Mouse (Mus musculus): Measurements from ENCODE around the gene Wdr24.
A peak's percentile ranks its signal among the peaks of the same experiment; 100 is the strongest.

Gene Wdr24

GRCm38 (mm10) chr17:25823452-25823851 lies at the start of gene Wdr24:
Gene Wdr24, plus strand, starts transcription at chr17:25823627.
- peak; percentile 77 to 83 for DNase-seq

- DNase-seq, result no peak
Observed at GRCm38 (mm10) chr17:25775318-25776062, 47.9 kb upstream of the Wdr24 start.

- DNase-seq, result no peak
Observed at GRCm38 (mm10) chr17:25777948-25778347, 45.5 kb upstream of the Wdr24 start.

GRCm38 (mm10) chr17:25781339-25781738 lies 42.1 kb upstream of the Wdr24 start:
- no peak for DNase-seq

- peak; percentile 70 to 80 for DNase-seq
Observed at GRCm38 (mm10) chr17:25783086-25783485, 40.3 kb upstream of the Wdr24 start.

GRCm38 (mm10) chr17:25783861-25784574 lies 39.4 kb upstream of the Wdr24 start:
- peak; percentile 30 to 42 for DNase-seq

- peak; percentile 97 to 98 for DNase-seq
Observed at GRCm38 (mm10) chr17:25785281-25785745, 38.1 kb upstream of the Wdr24 start, which contains the start of gene Haghl. Gene Haghl, minus strand, starts transcription at chr17:25785673.

- no peak for DNase-seq
Observed at GRCm38 (mm10) chr17:25786280-25786679, 37.1 kb upstream of the Wdr24 start, which contains the start of gene Ccdc78. Gene Ccdc78, plus strand, starts transcription at chr17:25786580.

- no peak for DNase-seq
Observed at GRCm38 (mm10) chr17:25786781-25787504, 36.5 kb upstream of the Wdr24 start.

- peak in 1 of 2 experiments; percentile 33 for DNase-seq
Observed at GRCm38 (mm10) chr17:25791320-25791842, 32.0 kb upstream of the Wdr24 start.

GRCm38 (mm10) chr17:25791843-25792527 lies 31.4 kb upstream of the Wdr24 start:
- DNase-seq, result peak; percentile 90 to 91

GRCm38 (mm10) chr17:25792615-25793014 lies 30.8 kb upstream of the Wdr24 start, which contains the start of gene Fam173a:
Gene Fam173a, minus strand, starts transcription at chr17:25792901.
- DNase-seq, result peak in 1 of 2 experiments; percentile 73

GRCm38 (mm10) chr17:25794197-25794596 lies 29.2 kb upstream of the Wdr24 start:
- peak in 1 of 2 experiments; percentile 45 for DNase-seq

GRCm38 (mm10) chr17:25794998-25795397 lies 28.4 kb upstream of the Wdr24 start:
- DNase-seq, result no peak

GRCm38 (mm10) chr17:25795609-25796092 lies 27.8 kb upstream of the Wdr24 start, which contains the start of gene AC134908.4:
Gene AC134908.4, minus strand, starts transcription at chr17:25795659.
- peak; percentile 22 to 50 for DNase-seq

GRCm38 (mm10) chr17:25796211-25796771 lies 27.1 kb upstream of the Wdr24 start:
- peak; percentile 19 to 53 for DNase-seq

- DNase-seq, result peak; percentile 67 to 82
Observed at GRCm38 (mm10) chr17:25796951-25797369, 26.5 kb upstream of the Wdr24 start, which contains the start of gene Metrn. Gene Metrn, minus strand, starts transcription at chr17:25797136.

GRCm38 (mm10) chr17:25801029-25801428 lies 22.4 kb upstream of the Wdr24 start:
- peak; percentile 71 to 79 for DNase-seq

- DNase-seq, result peak in 1 of 2 experiments; percentile 59
Observed at GRCm38 (mm10) chr17:25802825-25803517, 20.5 kb upstream of the Wdr24 start.

- DNase-seq, result no peak
Observed at GRCm38 (mm10) chr17:25806507-25806906, 16.9 kb upstream of the Wdr24 start.

All from cerebellum, postnatal 25 days (tissue).